Mouse (Mus musculus) heart, embryonic 12.5 days (tissue): Measurements from ENCODE around the gene Tmem141. TPM values are rescaled to one million over a fixed set of nuclear protein-coding genes. Genes with fewer than 3 reads are reported as not detected.
A peak's percentile ranks its signal among the peaks of the same experiment; 100 is the strongest.

Experiments used
- ATAC-seq: fragments of 200-750 bp; cut with Nextera tagmentation; 2 replicates; pipeline ENCODE4 v1.8.0; 2017; ENCODE audit warnings: moderate TSS enrichment, moderate library complexity; ENCODE audit not compliant: insufficient number of reproducible peaks, low FRiP score
- H3K27ac ChIP-seq: fragments of 300-500 bp; sonication (generic); 2 replicates; pipeline ENCODE4 v1.5.1; 2016; ENCODE audit warnings: mild to moderate bottlenecking, moderate library complexity; ENCODE audit not compliant: poor library complexity, severe bottlenecking
- H3K27me3 ChIP-seq: fragments of 300-500 bp; sonication (generic); replicated peaks from 2 replicates; pipeline ENCODE4 v1.6.1; 2016; ENCODE audit warnings: mild to moderate bottlenecking, moderate library complexity
- H3K36me3 ChIP-seq: fragments of 300-500 bp; sonication (generic); 2 replicates; pipeline ENCODE4 v1.6.1; 2016; ENCODE audit warnings: mild to moderate bottlenecking, moderate library complexity
- H3K4me1 ChIP-seq: fragments of 300-500 bp; sonication (generic); replicated peaks from 2 replicates; pipeline ENCODE4 v1.6.1; 2016; ENCODE audit warnings: mild to moderate bottlenecking
- H3K4me2 ChIP-seq: fragments of 300-500 bp; sonication (generic); 2 replicates; pipeline ENCODE4 v1.6.1; 2016; ENCODE audit warnings: mild to moderate bottlenecking, moderate library complexity
- H3K4me3 ChIP-seq: fragments of 300-500 bp; sonication (generic); 2 replicates; pipeline ENCODE4 v1.5.1; 2016; ENCODE audit warnings: mild to moderate bottlenecking
- H3K9ac ChIP-seq: fragments of 300-500 bp; sonication (generic); 2 replicates; pipeline ENCODE4 v1.6.1; 2016; ENCODE audit warnings: mild to moderate bottlenecking, moderate library complexity
- H3K9me3 ChIP-seq: fragments of 300-500 bp; sonication (generic); replicated peaks from 2 replicates; pipeline ENCODE4 v1.6.1; 2016; ENCODE audit warnings: mild to moderate bottlenecking, moderate library complexity
- WGBS: fragments of 180-500 bp; shearing (Covaris S2); methylation state at CpG from one replicate; pipeline ENCODE4 v1.1.7; 2016; 5-methylcytosine and 5-hydroxymethylcytosine counted together
- polyA plus RNA-seq: library from polyadenylated mRNA; unstranded; fragments of >200 nt; fragmentation: Nextera tagmentation; extraction: Ambion mirVana; gene quantifications from 2 replicates; pipeline ENCODE4 v1.2.1, GENCODE M21; 2016

Tmem141 gene
- polyA plus RNA-seq, 1 experiment from 2014 or later, result 17.8 TPM

GRCm38 (mm10) chr2:25583571-25583970, 38.2 kb downstream of the Tmem141 start:
- Histone ChIP-seq H3K27me3 (peaks cover 28% of the 10 kb centered on the region), H3K36me3 (peaks cover 55% of the 10 kb centered on the region), H3K4me3 (no peak overlapping the region), H3K27ac (no peak overlapping the region), H3K9ac (no peak overlapping the region), H3K4me1 (peaks cover 47% of the 10 kb centered on the region), H3K9me3 (no peaks in the 10 kb centered on the region), H3K4me2 (no peak overlapping the region)
- 65% methylated on average over 4 of the region's 4 CpGs for WGBS
- ATAC-seq, result no peak

GRCm38 (mm10) chr2:25583120-25583481, 38.7 kb downstream of the Tmem141 start:
- ATAC-seq, result no peak
- Histone ChIP-seq H3K27ac (no peak overlapping the region), H3K4me3 (no peak overlapping the region), H3K4me2 (no peak overlapping the region), H3K4me1 (peaks cover 52% of the 10 kb centered on the region), H3K27me3 (peaks cover 33% of the 10 kb centered on the region), H3K9me3 (no peaks in the 10 kb centered on the region), H3K9ac (no peak overlapping the region), H3K36me3 (peaks cover 50% of the 10 kb centered on the region)
- 91% methylated on average over 6 of the region's 6 CpGs for WGBS

- no peak for ATAC-seq
- Histone ChIP-seq H3K4me1 (peaks cover 57% of the 10 kb centered on the region), H3K9me3 (no peaks in the 10 kb centered on the region), H3K36me3 (peaks cover 45% of the 10 kb centered on the region), H3K9ac (no peak overlapping the region), H3K4me3 (no peak overlapping the region), H3K4me2 (no peak overlapping the region), H3K27me3 (peaks cover 38% of the 10 kb centered on the region), H3K27ac (no peak overlapping the region)
- WGBS, result 45% methylated on average over 12 of the region's 12 CpGs
Observed at GRCm38 (mm10) chr2:25582466-25583119, 39.2 kb downstream of the Tmem141 start.

GRCm38 (mm10) chr2:25581901-25582301, 39.9 kb downstream of the Tmem141 start:
- peak overlapping the region; percentile 74 for H3K4me2 ChIP-seq
- H3K4me1 ChIP-seq, result peaks cover 58% of the 10 kb centered on the region
- ATAC-seq, result no peak
- H3K9me3 ChIP-seq, result no peaks in the 10 kb centered on the region
- no peak overlapping the region for H3K9ac ChIP-seq
- WGBS, result 35% methylated on average over 6 of the region's 6 CpGs
- H3K4me3 ChIP-seq, result no peak overlapping the region
- H3K27ac ChIP-seq, result no peak overlapping the region
- H3K36me3 ChIP-seq, result peaks cover 39% of the 10 kb centered on the region
- peaks cover 45% of the 10 kb centered on the region for H3K27me3 ChIP-seq

- H3K9ac ChIP-seq, result no peak within 1 kb of the TSS
- ATAC-seq, result peak; percentile 62
- 5% methylated on average over 19 of the region's 19 CpGs for WGBS
- H3K9me3 ChIP-seq, result no peaks in the 10 kb centered on the region
- H3K4me1 ChIP-seq, result peaks cover 53% of the 10 kb centered on the region
- H3K27me3 ChIP-seq, result peaks cover 50% of the 10 kb centered on the region
- peak within 1 kb of the TSS; percentile 74 for H3K4me2 ChIP-seq
- peak within 1 kb of the TSS; percentile 34 for H3K4me3 ChIP-seq
- H3K36me3 ChIP-seq, result peaks cover 34% of the 10 kb centered on the region
- H3K27ac ChIP-seq, result no peak within 1 kb of the TSS
Observed at GRCm38 (mm10) chr2:25581294-25581864, 40.4 kb downstream of the Tmem141 start, which contains the start of gene Ajm1. Ajm1 (minus strand) TSS chr2:25581757.

GRCm38 (mm10) chr2:25580621-25581101, 41.1 kb downstream of the Tmem141 start:
- 50% methylated on average over 6 of the region's 6 CpGs for WGBS

GRCm38 (mm10) chr2:25579737-25580460, 41.9 kb downstream of the Tmem141 start:
- H3K4me1 ChIP-seq, result peaks cover 63% of the 10 kb centered on the region
- peak overlapping the region; percentile 25 for H3K4me3 ChIP-seq
- peaks cover 21% of the 10 kb centered on the region for H3K36me3 ChIP-seq
- no peak for ATAC-seq
- 5% methylated on average over 27 of the region's 27 CpGs for WGBS
- H3K27ac ChIP-seq, result no peak overlapping the region
- peaks cover 57% of the 10 kb centered on the region for H3K27me3 ChIP-seq
- no peak overlapping the region for H3K9ac ChIP-seq
- H3K9me3 ChIP-seq, result no peaks in the 10 kb centered on the region
- H3K4me2 ChIP-seq, result peak overlapping the region; percentile 49

More at GRCm38 (mm10) chr2:25580621-25581101, 41.1 kb downstream of the Tmem141 start:
- H3K4me3 ChIP-seq, result 0 out of 2 replicates have a peak overlapping the region, but pooled peaks have one; percentile 34
- peaks cover 57% of the 10 kb centered on the region for H3K27me3 ChIP-seq
- H3K9me3 ChIP-seq, result no peaks in the 10 kb centered on the region
- H3K9ac ChIP-seq, result no peak overlapping the region
- 0 out of 2 replicates have a peak overlapping the region, but pooled peaks have one; percentile 74 for H3K4me2 ChIP-seq
- no peak overlapping the region for H3K27ac ChIP-seq
- ATAC-seq, result no peak
- H3K4me1 ChIP-seq, result peaks cover 59% of the 10 kb centered on the region
- peaks cover 28% of the 10 kb centered on the region for H3K36me3 ChIP-seq

GRCm38 (mm10) chr2:25578796-25579736, 42.7 kb downstream of the Tmem141 start:
- H3K4me3 ChIP-seq, result peak overlapping the region; percentile 32
- H3K4me2 ChIP-seq, result peak overlapping the region; percentile 58
- no peak for ATAC-seq
- H3K9ac ChIP-seq, result no peak overlapping the region
- H3K9me3 ChIP-seq, result no peaks in the 10 kb centered on the region
- H3K36me3 ChIP-seq, result peaks cover 12% of the 10 kb centered on the region
- WGBS, result 5% methylated on average over 77 of the region's 77 CpGs
- H3K27me3 ChIP-seq, result peaks cover 57% of the 10 kb centered on the region
- H3K4me1 ChIP-seq, result peaks cover 65% of the 10 kb centered on the region
- H3K27ac ChIP-seq, result no peak overlapping the region

GRCm38 (mm10) chr2:25577951-25578795, 43.6 kb downstream of the Tmem141 start:
- Histone ChIP-seq H3K27ac (no peak overlapping the region), H3K9me3 (no peaks in the 10 kb centered on the region), H3K36me3 (peaks cover 3% of the 10 kb centered on the region), H3K27me3 (peaks cover 57% of the 10 kb centered on the region), H3K4me2 (peak overlapping the region; percentile 58), H3K9ac (0 out of 2 replicates have a peak overlapping the region, but pooled peaks have one; percentile 18), H3K4me1 (peaks cover 72% of the 10 kb centered on the region), H3K4me3 (peak overlapping the region; percentile 32)
- WGBS, result 4% methylated on average over 75 of the region's 75 CpGs
- ATAC-seq, result no peak
